Mouse (Mus musculus) urinary bladder, postnatal 10 days (tissue): ENCODE data around the gene Socs3.

ENCODE experiments used
- DNase-seq: peaks from one replicate; pipeline ENCODE4 v3.0.0; 2022; ENCODE audit warnings: low spot score

Socs3 gene

DNA sequence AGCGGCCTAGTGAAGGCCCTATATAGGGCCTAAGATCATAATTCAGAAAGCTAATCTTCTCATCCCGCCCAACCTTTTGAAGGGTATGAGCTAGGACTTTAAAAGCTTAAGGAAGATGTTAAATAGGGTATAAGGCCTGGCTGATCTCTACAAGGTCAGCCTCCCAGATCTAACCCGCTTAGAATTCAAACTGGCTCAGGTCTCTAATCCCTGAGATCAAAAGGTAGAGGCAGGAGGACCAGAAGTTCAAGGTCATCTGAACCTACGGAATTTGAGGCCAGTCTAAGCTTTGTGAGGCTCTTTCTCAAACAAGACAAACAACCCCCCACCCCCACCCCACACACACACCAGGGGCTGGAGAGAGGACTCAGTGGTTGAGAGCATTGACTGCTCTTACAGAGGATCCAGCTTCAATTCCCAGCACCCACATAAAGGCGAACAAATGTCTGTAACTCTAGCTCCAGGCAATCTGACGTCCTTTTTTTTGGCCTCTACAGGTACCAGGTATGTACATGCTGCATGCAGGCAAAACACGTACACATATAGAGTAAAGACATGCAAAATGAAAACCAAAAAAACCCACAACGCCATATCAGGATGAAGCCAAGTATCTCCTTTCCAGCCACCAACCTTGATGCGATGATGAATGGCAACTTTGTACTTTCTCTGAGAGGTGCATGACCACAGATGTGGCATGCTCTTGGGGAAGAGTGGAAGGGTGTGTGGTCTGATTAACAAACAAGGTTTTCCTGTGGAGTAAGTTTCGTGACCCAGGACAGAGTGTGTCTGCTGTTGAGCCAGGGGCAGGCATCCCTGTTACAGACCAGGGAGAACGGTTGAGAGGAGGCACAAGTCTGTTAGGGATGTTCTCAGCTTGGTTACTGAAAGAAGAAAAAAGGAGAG lies 3.1 kb upstream of the Socs3 start:
- no peak for DNase-seq

DNA sequence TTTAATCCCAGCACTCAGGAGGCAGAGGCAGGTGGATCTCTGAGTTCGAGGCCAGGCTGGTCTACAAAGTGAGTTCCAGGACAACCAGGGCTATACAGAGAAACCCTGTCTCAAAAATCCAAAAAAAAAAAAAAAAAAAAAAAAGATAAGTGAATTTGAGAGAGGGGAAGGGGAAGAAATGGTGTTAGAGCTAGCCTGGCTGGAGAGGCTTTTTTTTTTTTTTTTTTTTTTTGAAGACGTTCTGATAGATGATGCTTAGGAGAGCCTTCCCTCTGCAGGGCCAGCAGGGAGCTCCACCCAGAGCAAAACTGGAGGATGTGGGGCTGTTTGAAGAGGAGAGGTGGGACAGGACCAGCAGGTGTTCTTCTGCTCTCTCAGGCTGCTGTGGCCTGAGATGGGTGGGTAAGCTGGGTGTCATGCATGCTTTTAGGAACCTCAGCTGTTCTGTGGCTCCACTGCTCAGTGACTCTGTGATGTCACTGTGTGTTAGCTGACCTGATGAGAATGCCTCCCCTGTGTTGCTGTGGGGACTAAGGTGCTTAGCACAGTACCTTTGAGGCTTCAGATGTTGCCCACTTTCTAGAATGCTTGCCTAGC lies 1.9 kb upstream of the Socs3 start:
- DNase-seq = no peak

DNA sequence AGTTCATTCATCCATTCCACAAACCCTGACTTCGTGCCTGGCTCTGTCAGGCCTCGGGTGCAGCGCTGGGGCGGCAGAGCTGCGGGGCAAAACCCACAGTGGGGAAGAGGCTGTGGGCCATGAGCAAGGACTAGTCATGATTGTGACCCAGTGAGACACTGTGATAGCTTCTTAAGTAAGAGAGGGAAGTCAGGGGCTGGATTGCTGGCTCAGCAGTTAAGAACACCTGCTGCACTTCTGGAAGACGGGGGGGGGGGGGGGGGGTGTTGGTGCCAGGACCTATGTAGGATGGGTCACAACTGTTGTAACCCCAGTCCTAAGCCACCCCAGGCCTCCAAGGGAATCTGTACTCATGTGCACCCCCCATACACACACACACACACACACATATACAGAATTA lies 1.3 kb upstream of the Socs3 start:
- DNase-seq = no peak

DNA sequence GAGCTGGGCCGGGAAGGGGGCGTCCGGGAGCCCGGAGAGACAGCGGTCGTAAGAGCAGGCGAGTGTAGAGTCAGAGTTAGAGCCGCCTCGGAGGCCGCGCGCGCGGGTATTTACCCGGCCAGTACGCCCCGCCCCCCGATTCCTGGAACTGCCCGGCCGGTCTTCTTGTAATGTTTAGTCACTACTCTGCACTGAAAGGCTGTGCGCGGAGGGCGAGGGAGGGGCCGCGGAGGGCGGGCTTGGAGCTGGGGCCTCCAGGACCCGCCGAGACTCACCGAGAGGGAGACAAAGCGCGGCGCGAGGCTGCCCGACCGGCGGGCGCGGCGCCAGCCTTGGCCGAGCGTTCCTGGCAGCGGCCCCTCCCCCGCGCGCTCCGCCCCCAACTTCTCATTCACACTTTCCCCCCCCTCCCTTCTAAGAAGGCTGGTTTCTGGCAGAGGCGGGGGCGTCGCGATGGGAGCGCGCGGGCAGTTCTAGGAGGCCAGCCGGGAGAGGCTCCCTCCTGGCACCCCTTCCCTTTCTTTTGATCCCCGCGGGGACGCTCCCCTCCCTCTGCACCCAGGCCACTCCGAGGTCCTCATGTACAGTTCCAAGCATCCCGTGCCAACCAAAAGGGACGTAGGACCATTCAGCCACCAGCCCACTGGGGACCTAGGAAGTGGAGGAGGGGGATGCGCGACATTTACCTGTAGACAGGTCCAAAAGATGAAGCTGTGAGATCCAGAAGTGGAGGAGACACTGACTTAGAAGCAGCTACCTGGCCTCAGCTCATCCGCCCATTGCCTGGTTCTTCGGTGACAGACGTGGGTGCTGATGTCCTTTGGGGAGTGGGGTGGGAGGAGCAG lies 525 bp downstream of the Socs3 start:
- peak; percentile 89 for DNase-seq

DNA sequence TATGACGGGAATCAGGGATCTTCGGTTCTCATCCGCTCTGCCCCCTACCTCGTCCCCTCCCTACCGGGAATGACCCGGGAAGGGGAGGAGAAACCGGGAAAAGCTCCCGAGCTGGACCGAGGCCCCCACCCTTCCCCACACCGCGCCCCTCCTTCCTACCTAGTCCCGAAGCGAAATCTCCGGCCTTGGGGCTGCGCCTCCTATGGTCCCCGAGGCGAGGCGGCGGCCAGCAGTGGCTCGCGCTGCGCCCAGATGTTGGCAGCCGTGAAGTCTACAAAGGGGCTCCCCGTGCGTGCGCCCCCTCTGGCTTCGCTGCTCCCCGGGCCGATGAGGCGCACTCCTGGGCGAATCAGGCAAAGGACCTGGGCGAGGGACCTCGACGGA lies 1.1 kb downstream of the Socs3 start:
- no peak for DNase-seq

DNA sequence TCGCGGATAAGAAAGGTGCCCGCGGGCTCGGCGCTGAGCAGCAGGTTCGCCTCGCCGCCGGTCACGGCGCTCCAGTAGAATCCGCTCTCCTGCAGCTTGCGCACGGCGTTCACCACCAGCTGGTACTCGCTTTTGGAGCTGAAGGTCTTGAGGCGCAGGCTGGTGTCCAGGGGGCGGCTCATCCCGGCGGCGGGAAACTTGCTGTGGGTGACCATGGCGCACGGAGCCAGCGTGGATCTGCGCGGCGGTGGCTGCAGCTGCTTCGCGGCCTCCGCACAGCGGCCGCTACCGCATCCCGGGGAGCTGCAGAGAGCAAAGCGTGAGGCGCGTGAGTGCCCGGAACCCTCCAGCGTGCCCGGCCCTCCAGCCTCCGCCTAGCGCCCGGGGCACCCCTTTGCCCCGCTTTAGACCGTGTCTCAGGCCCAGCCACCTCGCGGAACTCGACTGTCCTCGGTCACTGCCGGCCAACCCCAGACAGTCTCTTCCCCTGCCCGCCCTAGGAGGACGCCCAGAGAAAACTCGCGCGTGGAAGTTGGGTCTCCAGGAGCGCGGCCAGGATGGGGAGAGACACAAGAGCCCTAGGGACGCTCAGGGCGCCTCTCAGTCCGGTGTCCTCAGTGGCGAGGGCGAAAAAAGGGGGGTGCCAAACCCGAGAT lies 1.7 kb downstream of the Socs3 start:
- no peak for DNase-seq

DNA sequence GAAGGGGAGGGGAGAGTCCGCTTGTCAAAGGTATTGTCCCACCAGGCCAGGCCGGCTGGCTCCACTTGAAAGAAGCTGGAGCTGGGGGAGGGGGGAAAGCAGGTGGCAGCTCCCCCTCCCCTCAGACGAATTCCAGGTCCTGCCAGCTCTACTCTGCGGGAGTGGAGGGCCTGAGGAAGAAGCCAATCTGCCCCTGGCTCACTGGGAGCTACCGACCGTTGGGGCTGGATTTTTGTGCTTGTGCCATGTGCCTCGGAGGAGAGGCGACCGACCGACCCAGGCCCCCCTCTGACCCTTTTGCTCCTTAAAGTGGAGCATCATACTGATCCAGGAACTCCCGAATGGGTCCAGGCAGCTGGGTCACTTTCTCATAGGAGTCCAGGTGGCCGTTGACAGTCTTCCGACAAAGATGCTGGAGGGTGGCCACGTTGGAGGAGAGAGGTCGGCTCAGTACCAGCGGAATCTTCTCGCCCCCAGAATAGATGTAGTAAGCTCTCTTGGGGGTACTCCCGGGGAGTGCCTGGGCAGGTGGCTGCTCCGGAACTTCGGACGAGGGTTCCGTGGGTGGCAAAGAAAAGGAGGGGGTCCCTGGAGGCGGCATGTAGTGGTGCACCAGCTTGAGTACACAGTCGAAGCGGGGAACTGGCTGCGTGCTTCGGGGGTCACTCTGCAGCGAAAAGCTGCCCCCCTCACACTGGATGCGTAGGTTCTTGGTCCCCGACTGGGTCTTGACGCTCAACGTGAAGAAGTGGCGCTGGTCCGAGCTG lies 2.4 kb downstream of the Socs3 start:
- no peak for DNase-seq

DNA sequence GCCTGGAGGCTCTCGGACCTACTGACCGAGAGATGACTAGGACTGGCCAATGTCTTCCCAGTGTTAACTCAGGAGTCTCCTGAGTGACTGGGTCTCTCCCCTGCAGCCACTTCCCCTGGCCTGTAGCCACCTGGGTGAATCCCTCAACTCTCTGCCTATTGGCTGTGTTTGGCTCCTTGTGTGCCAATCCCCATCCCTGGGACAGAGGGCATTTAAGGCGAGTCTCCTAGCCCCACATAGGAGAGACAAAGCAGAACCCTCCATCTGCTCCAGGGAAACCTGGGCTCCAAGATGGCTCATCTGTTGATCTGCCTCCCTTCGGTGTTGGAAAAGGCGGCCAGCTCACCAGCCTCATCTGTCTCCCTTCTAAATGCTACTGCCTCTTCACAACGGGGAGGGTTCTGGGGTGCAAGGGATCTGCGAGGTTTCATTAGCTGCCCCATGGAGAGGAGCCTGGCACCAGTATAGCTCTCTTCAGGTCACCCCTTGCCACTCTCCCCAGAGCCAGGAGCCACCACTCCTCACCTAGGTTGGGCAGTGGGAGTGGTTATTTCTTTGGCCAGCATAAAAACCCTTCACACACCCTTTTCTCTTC lies 3.2 kb downstream of the Socs3 start:
- DNase-seq = no peak

DNA sequence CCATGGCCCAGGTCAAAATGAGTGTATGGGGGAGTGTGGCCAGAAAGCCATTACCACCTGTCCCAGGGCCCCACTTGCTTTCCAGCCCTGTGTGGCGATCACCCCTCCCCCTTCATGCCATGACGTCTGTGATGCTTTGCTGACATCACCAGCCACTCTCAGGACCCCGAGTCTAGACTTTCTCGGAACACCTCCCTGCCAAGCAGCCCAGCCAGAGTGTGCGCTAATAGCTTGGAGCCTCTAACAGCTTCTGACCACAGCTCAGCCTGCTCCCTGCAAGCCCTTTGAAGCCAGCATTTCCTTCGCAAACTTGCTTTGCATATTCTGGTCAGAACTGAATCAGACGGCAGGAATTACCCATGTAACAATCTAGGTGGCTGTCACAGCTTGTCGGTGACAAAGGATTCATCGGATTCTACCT lies 4.3 kb downstream of the Socs3 start:
- no peak for DNase-seq

DNA sequence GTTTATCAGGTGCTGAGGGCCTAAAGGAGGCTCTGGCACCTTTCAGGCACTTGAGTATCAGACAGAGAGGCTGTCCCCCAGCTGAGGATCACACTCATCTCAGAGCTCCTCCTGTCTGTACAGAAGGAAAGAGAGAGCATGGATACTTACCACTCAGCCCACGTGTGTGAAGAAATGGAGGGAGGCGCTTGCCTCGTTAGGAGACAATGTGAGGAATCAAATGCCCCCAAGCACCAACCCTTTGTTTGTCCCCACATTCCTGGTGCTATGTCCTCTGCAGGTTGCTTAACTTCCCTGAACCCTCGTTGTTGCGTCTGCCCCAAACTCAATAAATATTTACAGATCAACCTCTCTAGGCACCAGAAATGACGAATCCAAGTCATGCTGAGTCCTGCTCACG lies 4.8 kb downstream of the Socs3 start:
- DNase-seq = no peak

DNA sequence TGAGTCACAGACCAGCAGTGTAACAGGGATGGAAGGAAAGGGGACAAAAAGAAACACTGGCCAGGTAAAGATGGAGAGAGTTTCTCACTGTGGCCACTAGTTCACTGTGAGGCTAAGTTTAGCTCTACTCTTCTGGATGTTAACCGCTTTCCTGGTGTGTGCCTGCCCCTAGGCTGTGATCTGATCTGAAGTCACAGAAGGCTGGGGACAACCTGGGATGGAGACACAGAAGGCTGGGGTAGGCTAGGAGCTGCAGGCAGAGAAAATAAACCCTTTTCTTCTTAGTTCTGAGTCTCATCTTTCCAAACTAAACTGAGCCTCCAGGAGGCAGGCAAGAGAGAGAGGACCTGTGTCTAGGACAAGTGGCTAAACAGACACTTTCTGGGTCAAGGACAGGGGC lies 5.6 kb downstream of the Socs3 start:
- no peak for DNase-seq

DNA sequence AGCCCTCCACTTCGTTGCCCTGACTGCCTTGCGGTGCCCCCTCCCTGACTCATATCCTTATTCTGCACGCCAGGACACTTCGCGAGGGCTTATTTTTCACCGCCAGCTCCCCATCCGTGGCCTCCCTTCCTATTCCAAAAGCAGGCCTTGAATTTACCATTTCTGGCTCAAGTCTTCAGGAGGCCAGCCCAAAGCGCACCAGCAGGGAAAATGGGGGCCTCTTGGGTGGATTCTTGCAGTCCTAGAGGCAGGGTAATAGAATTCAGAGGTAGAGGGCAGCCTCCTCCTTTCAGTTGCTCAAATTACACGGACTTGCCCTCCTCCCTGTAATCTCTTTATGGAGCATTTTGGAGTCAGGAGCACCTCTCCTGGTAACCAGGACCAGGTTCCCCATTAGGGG lies 6.0 kb downstream of the Socs3 start:
- no peak for DNase-seq

DNA sequence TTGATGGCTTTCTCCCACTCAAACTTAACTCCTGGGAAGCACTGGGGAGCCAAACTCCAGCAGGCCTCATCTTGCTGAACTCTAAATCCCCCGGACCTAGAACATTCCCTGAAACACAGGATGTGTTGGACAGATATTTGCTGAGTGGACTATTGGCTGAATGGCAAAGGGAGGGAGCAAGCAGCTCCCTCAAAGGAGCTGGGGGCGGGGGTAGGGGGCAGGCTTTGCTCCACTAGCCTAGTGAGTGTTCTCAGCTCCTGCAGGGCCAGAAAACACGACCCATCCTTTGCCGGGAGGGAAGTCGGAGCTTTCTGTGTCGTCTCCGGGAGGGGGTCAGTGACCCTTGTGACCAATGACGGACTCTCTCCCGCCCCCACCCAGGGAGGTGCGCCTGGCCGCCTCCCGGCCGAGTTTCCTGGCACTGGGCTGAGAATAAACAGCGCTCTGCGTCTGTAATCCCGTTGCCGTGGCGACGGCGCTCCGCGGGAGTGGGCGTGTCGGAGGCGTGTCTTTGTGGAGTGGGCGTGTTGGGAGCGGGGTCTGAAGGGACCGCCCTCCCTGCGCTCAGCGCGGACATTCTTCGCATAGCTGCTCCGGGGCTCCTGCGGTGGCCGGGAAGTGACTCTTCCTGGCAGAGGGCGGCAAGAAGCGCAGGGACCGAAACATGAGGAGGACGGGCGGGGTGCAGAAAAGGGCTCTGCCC lies 6.6 kb downstream of the Socs3 start:
- peak; percentile 98 for DNase-seq

DNA sequence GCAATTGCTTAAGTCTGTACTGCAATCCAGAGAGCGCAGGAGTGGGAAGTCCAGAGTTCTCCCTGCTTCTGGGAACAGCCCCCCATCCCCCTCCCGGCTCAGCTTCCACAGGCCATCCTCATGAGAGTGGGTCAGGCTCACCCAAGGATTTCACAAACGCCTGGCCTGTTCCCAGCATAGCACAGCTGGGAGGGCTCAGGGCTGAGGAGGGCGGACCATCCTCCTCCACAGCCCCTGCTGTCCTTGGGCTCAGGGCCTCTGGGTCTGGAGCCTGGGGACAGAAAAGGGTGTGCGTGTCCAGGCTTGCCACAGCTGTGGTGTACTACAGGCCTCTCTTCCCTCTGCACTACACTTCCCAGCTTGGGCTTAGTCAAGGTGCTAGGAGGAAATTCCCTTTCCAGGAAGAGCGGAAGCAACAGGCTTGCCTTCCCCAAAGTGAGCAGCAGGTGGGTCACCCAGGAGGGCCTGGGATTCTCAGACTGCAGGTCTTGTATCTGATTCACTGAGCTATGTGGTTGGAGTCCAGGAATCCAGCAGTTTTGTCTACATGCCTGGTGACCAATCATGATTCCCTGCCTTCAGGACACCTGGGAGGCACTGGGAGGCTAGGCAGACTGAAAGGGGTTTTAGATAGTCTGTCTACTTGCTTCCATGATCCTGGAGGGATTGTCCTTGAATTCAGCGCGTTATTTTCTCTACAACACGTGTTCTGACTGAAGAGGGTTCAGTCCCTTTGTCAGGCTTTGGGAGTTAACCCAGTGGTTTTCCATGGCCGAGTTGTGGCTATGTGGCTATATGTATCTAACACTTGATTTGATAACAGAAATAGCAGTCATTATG lies 7.4 kb downstream of the Socs3 start:
- DNase-seq = peak; percentile 57

DNA sequence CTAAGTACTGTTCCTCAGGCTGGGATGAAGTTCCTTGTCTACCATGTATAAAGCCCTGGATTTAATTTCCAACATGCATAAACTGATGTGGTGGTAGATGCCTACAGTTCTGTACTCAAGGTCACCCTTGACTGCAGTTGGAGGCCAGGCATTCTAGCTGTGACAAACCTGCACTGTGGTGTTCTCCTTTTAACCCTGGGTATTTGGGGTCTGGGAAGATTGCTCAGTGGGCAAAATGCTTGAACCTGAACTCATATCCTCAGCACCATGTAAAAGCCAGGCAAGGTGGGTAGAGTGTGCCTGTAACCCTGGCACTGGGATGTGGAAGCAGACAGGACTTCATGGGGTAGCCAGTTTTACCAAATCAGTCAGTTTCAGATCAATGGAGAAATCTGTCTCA lies 9.2 kb downstream of the Socs3 start:
- DNase-seq = no peak

DNA sequence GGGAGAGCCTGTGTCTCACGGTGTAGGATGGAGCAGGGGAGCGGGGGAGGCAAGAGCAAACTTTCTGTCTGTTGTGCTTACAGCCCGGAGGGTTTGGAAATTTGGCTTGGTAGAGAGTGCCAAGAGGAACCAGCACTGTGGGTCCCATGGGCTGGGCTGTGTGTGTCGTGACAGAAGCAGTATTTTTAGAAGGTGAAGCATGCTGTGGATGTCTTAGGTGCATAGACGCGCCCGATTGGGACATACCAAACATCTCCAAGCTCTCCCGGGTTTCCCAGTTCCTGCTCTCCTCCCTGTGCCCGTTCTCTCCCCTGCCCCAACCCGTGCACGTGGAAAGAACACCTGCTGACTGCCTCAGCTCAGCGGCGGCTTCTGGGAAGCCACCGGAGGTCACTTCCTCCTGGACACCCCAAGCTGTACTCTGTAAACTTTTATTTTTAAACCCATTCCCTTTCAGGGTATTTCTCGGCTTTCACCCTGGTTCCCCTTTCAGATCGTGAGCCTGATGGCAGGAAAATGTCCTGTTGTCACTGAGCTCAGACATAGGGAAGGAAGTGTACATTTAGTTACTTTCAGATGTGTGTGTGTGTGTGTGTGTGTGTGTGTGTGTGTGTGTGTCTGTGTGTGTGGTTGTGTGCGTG lies 10.0 kb downstream of the Socs3 start:
- DNase-seq = no peak

DNA sequence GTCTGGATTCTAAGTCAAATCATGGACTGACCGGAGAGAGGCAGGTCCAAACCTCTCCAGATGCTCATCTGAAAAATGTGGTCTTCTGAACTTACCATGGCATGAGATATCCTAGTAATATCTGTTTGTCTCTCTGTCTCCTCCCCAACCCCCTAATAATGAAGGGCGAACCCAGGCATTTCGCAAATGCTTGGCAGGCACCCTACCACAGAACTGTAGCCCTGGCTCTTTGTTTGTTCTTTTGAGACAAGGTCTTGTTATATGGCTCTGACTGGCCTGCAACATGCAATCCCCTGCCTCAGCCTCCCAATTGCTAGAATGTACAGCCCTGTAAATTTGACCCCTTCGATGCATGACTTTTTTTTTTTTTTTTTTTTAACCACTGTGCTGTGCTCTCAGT lies 10.7 kb downstream of the Socs3 start:
- DNase-seq = no peak

DNA sequence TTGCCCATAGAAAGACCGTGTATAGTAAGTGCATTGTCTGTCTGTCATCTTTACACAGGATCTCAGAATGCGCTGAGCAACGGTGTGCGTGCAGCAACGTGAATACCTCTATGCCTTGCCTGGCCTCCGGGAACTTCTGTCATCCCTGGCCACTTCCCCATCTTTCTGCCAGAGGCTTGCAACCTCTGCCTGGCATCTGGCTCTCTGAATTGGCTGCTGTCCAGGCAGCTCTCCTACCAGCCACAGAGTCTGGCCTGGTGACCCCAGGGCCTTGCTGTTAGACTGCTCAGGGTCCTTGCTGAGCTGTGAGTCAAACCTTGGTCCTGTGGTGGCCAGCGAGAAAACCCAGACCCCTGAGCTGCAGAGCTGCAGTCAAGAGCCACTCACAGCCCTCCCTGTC lies 11.7 kb downstream of the Socs3 start:
- no peak for DNase-seq

DNA sequence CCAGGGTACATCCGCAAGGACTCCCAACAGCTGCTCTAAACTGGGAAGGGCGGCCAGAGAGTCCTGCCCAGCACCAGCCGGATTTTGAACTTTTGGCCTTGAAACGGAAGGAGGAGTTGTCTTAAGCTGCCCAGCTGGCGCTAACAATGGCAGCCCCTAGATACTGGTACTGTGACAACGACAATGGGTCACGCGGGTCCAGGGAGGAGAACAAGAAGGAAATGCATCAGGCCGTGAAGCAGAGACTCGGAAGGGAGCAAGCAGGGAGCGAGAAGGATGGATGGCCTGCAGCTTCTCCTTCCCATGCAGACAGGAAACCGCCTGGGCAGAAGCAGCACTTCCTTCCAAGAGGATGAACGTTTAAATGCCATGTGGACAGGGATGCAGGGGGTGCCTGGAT lies 14.2 kb downstream of the Socs3 start:
- no peak for DNase-seq
